Mouse (Mus musculus): ENCODE measurements around the gene Psma6. TPM values are rescaled to one million over a fixed set of nuclear protein-coding genes. Genes with fewer than 3 reads are reported as not detected.
A peak's percentile ranks its signal among the peaks of the same experiment; 100 is the strongest.

Psma6 gene
- polyA plus RNA-seq, 1 experiment = 20.1 TPM

- 1% methylated on average over 20 of the region's 20 CpGs for WGBS
- peak overlapping the region; percentile 94 for H3K4me3 ChIP-seq (ENCODE audit: extremely low read depth, insufficient read depth, insufficient read length)
- no peaks in the 10 kb centered on the region; the same call in none of the 2 replicates for H3K36me3 ChIP-seq (ENCODE audit: control insufficient read depth, insufficient read depth, low read length)
- TF ChIP-seq POLR2A (IDR thresholded peaks at IDR 0.05; ENCODE audit: low read depth, low read length) = no peak
- no peak for TF ChIP-seq CTCF (IDR thresholded peaks at IDR 0.05; ENCODE audit: extremely low read depth, insufficient read depth, insufficient read length, insufficient replicate concordance)
- no peak for DNase-seq (ENCODE audit: low read depth in 1 of 2, low spot score in 2 of 2)
- H3K4me1 ChIP-seq (ENCODE audit: control insufficient read depth, insufficient read depth, insufficient read length) = peaks cover 6% of the 10 kb centered on the region; the same call in 1 of the 2 replicates
- peak overlapping the region; percentile 89 for H3K27ac ChIP-seq (ENCODE audit: insufficient read depth, low read length)
- H3K27me3 ChIP-seq (ENCODE audit: control insufficient read depth, insufficient read depth, low read length) = no peaks in the 10 kb centered on the region
Measured at GRCm38 (mm10) chr12:55399128-55399677, 15.2 kb downstream of the Psma6 start.

- TF ChIP-seq CTCF (IDR thresholded peaks at IDR 0.05; ENCODE audit: extremely low read depth, insufficient read depth, insufficient read length, insufficient replicate concordance) (no peak), POLR2A (IDR thresholded peaks at IDR 0.05; ENCODE audit: low read depth, low read length) (no peak)
- no peak for DNase-seq (ENCODE audit: low read depth in 1 of 2, low spot score in 2 of 2)
- peaks cover 22% of the 10 kb centered on the region for H3K36me3 ChIP-seq (ENCODE audit: control insufficient read depth, insufficient read depth, low read length)
- H3K27me3 ChIP-seq (ENCODE audit: control insufficient read depth, insufficient read depth, low read length) = no peaks in the 10 kb centered on the region
- H3K4me1 ChIP-seq (ENCODE audit: control insufficient read depth, insufficient read depth, insufficient read length) = no peaks in the 10 kb centered on the region
- no peak overlapping the region for H3K4me3 ChIP-seq (ENCODE audit: extremely low read depth, insufficient read depth, insufficient read length)
- H3K27ac ChIP-seq (ENCODE audit: insufficient read depth, low read length) = no peak overlapping the region
- 96% methylated on average over 5 of the region's 5 CpGs for WGBS
Measured at GRCm38 (mm10) chr12:55407888-55408287, 23.9 kb downstream of the Psma6 start.

DNA sequence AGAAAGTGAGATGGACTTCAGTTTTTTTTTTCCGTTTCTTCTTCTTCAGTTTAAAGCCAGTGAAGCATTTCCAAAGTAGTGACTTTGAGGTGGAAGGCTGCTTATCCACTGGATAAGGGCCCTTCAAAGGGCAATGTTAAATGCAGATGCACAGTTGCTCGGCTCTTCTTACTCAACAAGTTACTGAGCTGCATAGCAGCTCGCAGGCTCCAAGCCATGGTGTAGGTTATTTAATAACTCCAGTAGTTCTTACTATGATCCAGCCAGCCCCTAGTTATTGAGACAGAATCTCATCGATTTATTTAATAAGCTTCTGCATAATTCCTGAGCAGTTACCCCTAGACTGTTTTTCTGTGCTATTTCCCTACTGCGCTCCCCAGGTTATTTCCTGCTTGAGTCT is 31.2 kb downstream of the Psma6 start:
- Histone ChIP-seq H3K4me1 (ENCODE audit: control insufficient read depth, insufficient read depth, insufficient read length) (no peaks in the 10 kb centered on the region), H3K27ac (ENCODE audit: insufficient read depth, low read length) (no peak overlapping the region), H3K27me3 (ENCODE audit: control insufficient read depth, insufficient read depth, low read length) (no peaks in the 10 kb centered on the region), H3K36me3 (ENCODE audit: control insufficient read depth, insufficient read depth, low read length) (peaks cover 40% of the 10 kb centered on the region), H3K4me3 (ENCODE audit: extremely low read depth, insufficient read depth, insufficient read length) (no peak overlapping the region)
- TF ChIP-seq CTCF (IDR thresholded peaks at IDR 0.05; ENCODE audit: extremely low read depth, insufficient read depth, insufficient read length, insufficient replicate concordance) = no peak
- TF ChIP-seq POLR2A (IDR thresholded peaks at IDR 0.05; ENCODE audit: low read depth, low read length) = no peak
- no peak for DNase-seq (ENCODE audit: low read depth in 1 of 2, low spot score in 2 of 2)
- 75% methylated on average over 5 of the region's 5 CpGs for WGBS

GRCm38 (mm10) chr12:55415762-55416161 is 31.7 kb downstream of the Psma6 start:
- no peak for DNase-seq (ENCODE audit: low read depth in 1 of 2, low spot score in 2 of 2)
- Histone ChIP-seq H3K27me3 (ENCODE audit: control insufficient read depth, insufficient read depth, low read length) (no peaks in the 10 kb centered on the region), H3K4me3 (ENCODE audit: extremely low read depth, insufficient read depth, insufficient read length) (no peak overlapping the region), H3K36me3 (ENCODE audit: control insufficient read depth, insufficient read depth, low read length) (peaks cover 41% of the 10 kb centered on the region), H3K27ac (ENCODE audit: insufficient read depth, low read length) (no peak overlapping the region), H3K4me1 (ENCODE audit: control insufficient read depth, insufficient read depth, insufficient read length) (no peaks in the 10 kb centered on the region)
- TF ChIP-seq CTCF (IDR thresholded peaks at IDR 0.05; ENCODE audit: extremely low read depth, insufficient read depth, insufficient read length, insufficient replicate concordance) = no peak
- TF ChIP-seq POLR2A (IDR thresholded peaks at IDR 0.05; ENCODE audit: low read depth, low read length) = no peak
- WGBS = 86% methylated on average over 1 of the region's 1 CpGs

DNA sequence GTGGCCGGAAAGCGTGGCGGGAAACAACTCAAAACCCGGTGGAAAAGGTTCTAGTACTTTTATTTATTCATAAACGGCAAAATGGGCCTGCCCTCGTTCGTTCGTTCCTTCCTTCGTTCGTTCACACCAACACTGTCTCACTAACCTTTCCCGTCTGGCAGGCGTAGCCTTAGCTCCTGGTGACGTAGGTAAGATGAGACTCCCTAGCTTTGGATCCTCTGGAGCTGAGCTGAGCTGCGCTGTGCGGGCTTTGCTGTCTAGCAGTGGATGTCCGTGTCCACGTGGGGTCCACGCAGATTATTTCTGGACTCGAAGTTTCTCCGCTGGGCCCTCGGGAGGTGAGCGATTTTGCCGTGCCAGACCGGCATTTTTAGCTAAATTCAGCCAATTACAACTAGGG is 36.2 kb downstream of the Psma6 start:
- 98% methylated on average over 24 of the region's 24 CpGs for WGBS
- no peak for DNase-seq (ENCODE audit: low read depth in 1 of 2, low spot score in 2 of 2)
- Histone ChIP-seq H3K27ac (ENCODE audit: insufficient read depth, low read length) (no peak overlapping the region), H3K36me3 (ENCODE audit: control insufficient read depth, insufficient read depth, low read length) (peaks cover 24% of the 10 kb centered on the region), H3K27me3 (ENCODE audit: control insufficient read depth, insufficient read depth, low read length) (no peaks in the 10 kb centered on the region), H3K4me1 (ENCODE audit: control insufficient read depth, insufficient read depth, insufficient read length) (peaks cover 7% of the 10 kb centered on the region; the same call in 1 of the 2 replicates), H3K4me3 (ENCODE audit: extremely low read depth, insufficient read depth, insufficient read length) (no peak overlapping the region)
- TF ChIP-seq POLR2A (IDR thresholded peaks at IDR 0.05; ENCODE audit: low read depth, low read length) = no peak

- H3K4me1 ChIP-seq (ENCODE audit: control insufficient read depth, insufficient read depth, insufficient read length) = peaks cover 7% of the 10 kb centered on the region; the same call in 1 of the 2 replicates
- H3K27me3 ChIP-seq (ENCODE audit: control insufficient read depth, insufficient read depth, low read length) = no peaks in the 10 kb centered on the region
- no peak overlapping the region for H3K4me3 ChIP-seq (ENCODE audit: extremely low read depth, insufficient read depth, insufficient read length)
- TF ChIP-seq POLR2A (IDR thresholded peaks at IDR 0.05; ENCODE audit: low read depth, low read length) = no peak
- no peak for TF ChIP-seq CTCF (IDR thresholded peaks at IDR 0.05; ENCODE audit: extremely low read depth, insufficient read depth, insufficient read length, insufficient replicate concordance)
- 0 out of 2 replicates have a peak overlapping the region, but pooled peaks have one; percentile 28 for H3K27ac ChIP-seq (ENCODE audit: insufficient read depth, low read length)
- peaks cover 15% of the 10 kb centered on the region for H3K36me3 ChIP-seq (ENCODE audit: control insufficient read depth, insufficient read depth, low read length)
- peak in 1 of 2 experiments; percentile 34 for DNase-seq (ENCODE audit: low read depth in 1 of 2, low spot score in 2 of 2)
- WGBS = 3% methylated on average over 3 of the region's 3 CpGs
Measured at GRCm38 (mm10) chr12:55422057-55422456, 38.0 kb downstream of the Psma6 start.

DNA sequence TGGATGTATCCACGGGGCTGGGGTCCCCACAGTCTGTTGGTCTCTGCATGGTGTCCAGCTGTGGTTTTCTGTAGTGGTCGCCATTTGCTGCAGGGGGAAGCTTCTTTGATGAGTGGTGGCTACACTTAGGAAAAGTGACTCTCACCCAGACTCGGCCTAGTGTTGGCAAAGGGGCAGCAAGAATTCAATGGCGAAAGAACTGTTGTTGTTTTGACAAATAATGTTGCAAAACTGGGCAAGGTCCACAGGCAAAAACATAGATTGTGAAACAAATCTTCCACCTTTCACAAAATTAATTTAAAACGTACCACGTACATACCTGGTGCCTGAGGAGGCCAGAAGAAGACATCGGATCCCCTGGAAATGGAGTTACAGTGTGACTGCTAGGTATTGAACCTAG is 42.3 kb downstream of the Psma6 start:
- TF ChIP-seq POLR2A (IDR thresholded peaks at IDR 0.05; ENCODE audit: low read depth, low read length) (no peak), CTCF (IDR thresholded peaks at IDR 0.05; ENCODE audit: extremely low read depth, insufficient read depth, insufficient read length, insufficient replicate concordance) (no peak)
- Histone ChIP-seq H3K4me3 (ENCODE audit: extremely low read depth, insufficient read depth, insufficient read length) (no peak overlapping the region), H3K36me3 (ENCODE audit: control insufficient read depth, insufficient read depth, low read length) (no peaks in the 10 kb centered on the region), H3K27me3 (ENCODE audit: control insufficient read depth, insufficient read depth, low read length) (no peaks in the 10 kb centered on the region), H3K4me1 (ENCODE audit: control insufficient read depth, insufficient read depth, insufficient read length) (peaks cover 12% of the 10 kb centered on the region; the same call in 1 of the 2 replicates), H3K27ac (ENCODE audit: insufficient read depth, low read length) (no peak overlapping the region)
- DNase-seq (ENCODE audit: low read depth in 1 of 2, low spot score in 2 of 2) = no peak
- 89% methylated on average over 7 of the region's 7 CpGs for WGBS

All from spleen, adult 2 months (tissue).